Mouse (Mus musculus) erythroblast, embryonic 14.5 days (primary cell): ENCODE measurements at regions not wholly inside any gene's neighbourhood (a gene's known extent, or its start where the extent isn't known, plus 50 kb on each side); places are given as distances from the start of the nearest gene placed in this dataset.
"Not testable (repeated sequence)": the region's sequence is repeated elsewhere in the genome, so short reads cannot be mapped to it uniquely, and the experiment has no call there.

Experiments used
- GATA1 ChIP-seq: IDR thresholded peaks from 2 replicates; pipeline ENCODE4 v1.6.1; 2012; ENCODE audit warnings: low read length, inconsistent platforms, mixed read lengths
- TAL1 ChIP-seq: IDR thresholded peaks from 3 replicates; pipeline ENCODE4 v1.6.1; 2012; ENCODE audit warnings: low read length, inconsistent platforms, mixed read lengths

DNA sequence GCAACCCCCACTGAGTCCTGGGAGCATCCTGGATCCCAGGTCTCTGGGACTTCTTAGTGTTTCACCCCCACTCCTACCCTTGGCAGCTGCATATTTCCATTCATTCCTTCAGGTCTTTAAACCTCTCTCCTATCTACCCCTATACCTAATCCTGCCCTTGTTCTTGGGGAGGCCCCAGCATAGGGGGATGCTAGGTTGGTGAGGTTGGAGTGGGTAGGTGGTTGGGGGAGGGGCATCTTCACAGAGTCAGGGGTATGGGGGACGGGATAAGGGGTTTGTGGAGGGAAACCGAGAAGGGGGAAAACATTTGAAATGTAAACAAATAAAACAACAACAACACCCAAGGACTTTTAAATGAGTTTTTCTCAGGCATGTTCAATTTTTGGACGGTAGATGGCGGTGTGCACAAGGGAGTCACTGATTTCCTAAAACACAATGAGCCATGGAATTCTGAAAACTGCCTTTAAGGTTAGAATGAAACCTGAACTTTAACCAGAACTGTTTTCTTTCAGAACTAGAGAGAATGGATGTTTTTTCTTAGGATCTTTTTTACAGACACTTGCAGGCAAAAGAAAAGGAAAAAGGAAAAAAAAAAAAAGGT lies 98.7 kb upstream of the Snrpn start:
- TF ChIP-seq TAL1, GATA1: not testable (repeated sequence)
